Mouse (Mus musculus): ENCODE measurements around the gene Ndufaf2.

Ndufaf2 gene

GRCm38 (mm10) chr13:108077901-108078300 lies 80.5 kb downstream of the Ndufaf2 start:
- DNase-seq = no peak

- DNase-seq = no peak
These were observed 80.9 kb downstream of the Ndufaf2 start for GRCm38 (mm10) chr13:108077476-108077875.

DNA sequence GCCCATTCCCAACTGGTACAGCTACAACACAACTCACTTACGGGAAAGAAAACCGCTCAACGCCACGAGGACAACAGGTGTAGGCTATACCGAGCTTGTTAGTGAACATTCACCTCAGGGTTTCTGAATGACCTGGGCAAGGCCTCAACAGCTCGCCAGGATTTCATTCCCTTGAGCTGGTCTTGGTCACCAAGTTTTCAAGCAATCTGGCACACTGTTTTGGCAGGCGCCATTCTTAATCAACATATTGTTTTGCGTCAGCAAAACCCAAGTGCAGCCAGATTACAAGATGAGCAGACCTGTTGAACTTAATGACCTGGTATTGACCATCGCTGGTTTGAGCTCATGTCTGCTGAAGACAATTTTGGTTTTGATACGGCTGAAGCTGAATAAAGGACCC lies 88.3 kb downstream of the Ndufaf2 start:
- no peak for DNase-seq

GRCm38 (mm10) chr13:108069151-108069550 lies 89.3 kb downstream of the Ndufaf2 start:
- no peak for DNase-seq

DNA sequence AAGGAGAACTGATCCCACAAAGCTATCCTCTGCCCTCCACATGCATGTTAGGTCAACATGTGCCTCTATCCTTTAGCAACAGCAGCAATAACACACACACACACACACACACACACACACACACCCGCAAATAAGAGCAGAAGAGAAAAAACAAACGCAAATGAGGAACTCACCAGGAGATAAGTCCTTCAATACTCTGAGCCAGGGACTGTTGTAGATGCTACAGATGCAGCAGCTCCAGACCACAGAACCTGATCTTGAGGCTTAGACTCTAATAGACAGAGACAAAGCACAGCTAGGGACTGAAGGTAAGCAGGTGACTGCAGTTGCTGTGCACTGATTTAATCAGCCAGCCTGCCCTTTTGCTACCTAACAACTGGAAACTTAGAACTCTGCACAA lies 92.4 kb downstream of the Ndufaf2 start:
- no peak for DNase-seq

- no peak for DNase-seq
These were observed 94.1 kb downstream of the Ndufaf2 start for GRCm38 (mm10) chr13:108064331-108064730.

GRCm38 (mm10) chr13:108063374-108064134 lies 94.9 kb downstream of the Ndufaf2 start:
- no peak for DNase-seq

- DNase-seq = no peak
These were observed 95.5 kb downstream of the Ndufaf2 start for GRCm38 (mm10) chr13:108062900-108063299.

GRCm38 (mm10) chr13:108060936-108061578 lies 97.4 kb downstream of the Ndufaf2 start:
- DNase-seq = no peak

- no peak for DNase-seq
These were observed 98.0 kb downstream of the Ndufaf2 start for GRCm38 (mm10) chr13:108060286-108060885.

DNA sequence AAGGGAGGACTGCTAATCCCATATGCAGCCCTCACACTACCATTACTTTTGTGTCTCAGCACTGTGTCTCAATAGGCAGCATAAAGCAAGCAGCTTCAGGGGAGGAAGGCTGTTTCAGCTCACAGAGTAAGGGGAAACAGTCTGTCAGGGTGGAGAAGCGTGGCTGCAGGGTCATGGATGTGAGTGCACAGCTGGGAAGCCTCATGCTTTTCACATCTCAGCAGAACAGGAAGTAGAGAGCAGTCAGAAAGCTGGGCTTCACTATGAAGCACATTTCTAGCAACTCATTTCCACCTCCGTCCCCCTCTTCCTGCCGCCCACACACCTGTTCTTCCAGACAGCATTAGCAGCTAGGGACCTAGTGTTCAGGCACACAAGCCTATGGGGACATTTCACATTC lies 101.5 kb downstream of the Ndufaf2 start:
- DNase-seq = no peak

- no peak for DNase-seq
These were observed 111.1 kb downstream of the Ndufaf2 start for GRCm38 (mm10) chr13:108047364-108047763.

DNA sequence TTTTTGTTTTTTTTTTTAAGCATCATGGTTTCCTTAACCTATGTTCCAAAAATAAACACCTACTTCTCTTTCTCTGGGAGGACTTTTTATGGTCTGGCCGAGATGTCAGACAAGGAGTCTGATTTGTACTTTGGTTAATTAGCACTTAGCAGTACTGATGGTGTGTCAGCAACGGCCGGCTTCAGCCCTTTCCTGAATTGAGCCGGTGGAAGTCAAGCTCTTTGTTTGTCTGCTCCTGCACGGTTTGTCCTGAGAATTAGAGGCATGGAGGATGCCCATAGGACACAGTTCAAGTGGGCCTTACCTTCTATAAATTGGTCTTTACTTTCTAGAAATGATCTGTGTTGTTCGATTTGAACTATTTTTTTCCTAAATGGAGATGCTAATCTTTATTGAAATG lies 111.5 kb downstream of the Ndufaf2 start:
- no peak for DNase-seq

- DNase-seq = no peak
These were observed 112.4 kb downstream of the Ndufaf2 start for GRCm38 (mm10) chr13:108046071-108046470.

- no peak for DNase-seq
These were observed 112.8 kb downstream of the Ndufaf2 start for GRCm38 (mm10) chr13:108045646-108046045.

DNA sequence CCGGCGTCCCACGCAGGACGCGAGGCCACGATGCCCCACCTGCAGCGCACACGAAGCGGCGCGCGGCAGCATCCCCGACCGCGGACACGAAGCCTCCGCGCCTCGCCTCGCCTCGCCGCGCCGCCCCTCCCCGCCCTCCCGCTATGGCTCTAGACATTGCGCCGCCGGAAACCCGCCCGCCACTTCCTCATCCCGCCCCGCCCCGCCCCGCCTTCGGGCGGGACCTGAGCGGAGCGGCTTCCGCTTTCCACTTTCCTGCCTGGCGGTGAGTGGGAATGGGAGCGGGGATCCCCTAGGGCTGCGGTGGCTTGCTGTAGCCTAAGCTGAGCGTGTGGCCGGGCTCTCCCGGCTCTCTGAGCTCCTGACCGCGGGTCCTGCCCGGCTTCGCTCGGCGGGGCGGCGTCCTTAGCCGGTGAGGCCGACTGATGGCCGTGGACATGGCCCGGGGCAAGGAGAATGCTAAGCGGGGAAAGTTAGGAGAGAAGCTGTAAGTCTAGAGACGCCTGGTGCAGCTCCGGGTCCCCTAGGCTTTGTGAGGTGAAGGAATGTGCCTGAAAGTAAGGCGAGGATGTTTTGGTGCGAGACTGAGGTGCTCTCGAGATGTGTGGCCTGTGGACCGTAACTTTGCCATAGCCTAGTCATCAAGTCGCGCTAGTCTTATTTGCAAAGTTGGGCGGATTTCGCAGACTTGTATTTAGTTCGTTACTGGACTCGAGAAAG lies 114.0 kb downstream of the Ndufaf2 start, which contains the start of gene Smim15:
Gene Smim15, plus strand, starts transcription at position 225 of the 720 bp plus-strand sequence.
- peak; percentile 86 for DNase-seq

DNA sequence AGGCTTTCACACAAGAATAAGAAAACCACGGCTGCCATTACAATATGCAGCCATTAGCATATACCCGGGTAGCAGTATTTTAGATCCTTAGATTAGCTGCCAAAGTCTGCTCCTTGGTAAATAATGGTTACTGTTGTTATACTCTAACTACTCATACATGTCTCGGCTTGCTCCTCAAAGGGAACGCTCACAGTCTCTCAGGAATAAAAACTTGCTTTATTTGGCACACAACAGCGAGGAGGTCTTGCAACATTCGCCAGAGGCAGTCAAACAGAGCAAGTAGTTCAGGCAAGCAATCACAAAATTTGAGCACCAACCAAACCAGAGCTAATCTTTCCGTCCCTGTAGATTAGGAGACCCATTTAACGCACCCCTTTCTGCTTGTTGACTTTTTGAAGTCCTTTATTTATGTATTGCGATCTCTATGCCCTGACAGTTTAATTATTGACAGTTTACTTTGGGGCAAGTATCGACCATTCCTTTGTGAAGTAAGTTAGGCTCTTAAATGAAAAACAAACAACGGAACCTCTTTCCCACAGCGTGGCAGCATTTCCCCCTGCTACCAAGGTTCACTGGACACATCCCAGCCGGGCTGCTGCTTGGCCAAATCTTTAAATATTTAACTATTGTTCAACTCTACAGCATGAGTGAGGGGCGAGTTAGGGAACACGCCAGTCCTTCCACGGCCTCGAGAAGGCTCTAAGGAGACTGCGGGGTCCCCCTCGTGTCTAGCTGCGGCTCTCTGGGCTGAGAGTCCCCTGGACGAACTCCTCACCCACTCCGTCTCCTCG lies 114.8 kb downstream of the Ndufaf2 start:
- DNase-seq = no peak

DNA sequence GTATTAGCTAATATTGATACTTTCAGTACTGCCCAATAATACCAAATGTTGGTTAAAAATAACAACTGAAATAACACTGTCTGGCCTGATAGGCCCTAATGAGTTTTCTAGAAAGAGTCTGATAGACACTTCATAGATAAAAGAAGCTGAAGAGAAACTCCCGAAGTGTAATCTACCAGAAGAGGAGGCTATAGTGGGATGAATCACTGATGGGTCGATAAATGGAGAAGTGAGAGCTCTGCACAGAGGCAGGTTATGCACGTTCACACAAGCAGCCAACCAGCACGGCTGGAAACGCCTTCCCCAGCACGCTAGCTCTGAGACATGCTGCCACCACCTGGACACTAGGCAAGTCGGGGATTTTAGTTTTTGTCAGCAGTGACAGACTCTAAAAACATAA lies 117.1 kb downstream of the Ndufaf2 start:
- DNase-seq = peak; percentile 61

DNA sequence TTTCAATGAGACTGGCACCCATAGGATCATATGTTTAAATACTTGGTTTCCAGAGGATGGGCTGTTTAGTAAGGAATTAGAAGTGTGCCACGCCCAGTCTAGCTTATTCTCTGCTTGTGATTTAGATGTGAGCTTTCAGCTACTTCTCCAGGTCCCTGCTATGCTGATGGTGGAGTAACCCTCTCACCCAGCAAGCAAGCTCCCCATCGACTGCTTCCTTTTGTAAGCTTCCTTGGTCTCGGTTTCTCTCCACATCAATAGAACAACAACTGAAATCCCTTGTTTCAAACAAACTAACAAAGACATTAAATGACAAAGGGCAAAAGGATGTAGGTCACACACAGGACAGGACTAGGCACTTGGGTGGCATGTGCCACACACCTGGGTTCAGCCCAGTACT lies 118.0 kb downstream of the Ndufaf2 start:
- no peak for DNase-seq

GRCm38 (mm10) chr13:108039902-108040301 lies 118.5 kb downstream of the Ndufaf2 start:
- DNase-seq = no peak

DNA sequence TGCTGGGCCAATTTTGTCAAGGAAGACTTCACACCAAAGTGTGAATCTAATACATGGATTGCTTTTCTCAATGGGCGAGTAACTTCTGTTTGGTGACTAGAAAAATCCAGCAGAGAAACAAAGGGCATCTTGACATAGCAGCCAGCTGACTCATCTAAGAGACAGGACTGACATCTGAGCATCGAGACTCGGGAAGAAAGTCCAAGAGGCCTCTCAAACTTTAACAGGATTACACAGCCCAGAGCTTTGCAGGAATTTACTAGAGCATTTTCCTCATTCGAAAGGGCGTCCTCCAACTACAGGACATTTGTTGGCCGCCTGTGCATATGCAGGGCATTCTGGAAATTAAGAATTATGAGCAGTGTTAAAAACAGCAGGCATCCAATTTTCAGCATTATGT lies 119.0 kb downstream of the Ndufaf2 start:
- DNase-seq = no peak

- DNase-seq = no peak
These were observed 125.6 kb downstream of the Ndufaf2 start for GRCm38 (mm10) chr13:108032789-108033188.

DNA sequence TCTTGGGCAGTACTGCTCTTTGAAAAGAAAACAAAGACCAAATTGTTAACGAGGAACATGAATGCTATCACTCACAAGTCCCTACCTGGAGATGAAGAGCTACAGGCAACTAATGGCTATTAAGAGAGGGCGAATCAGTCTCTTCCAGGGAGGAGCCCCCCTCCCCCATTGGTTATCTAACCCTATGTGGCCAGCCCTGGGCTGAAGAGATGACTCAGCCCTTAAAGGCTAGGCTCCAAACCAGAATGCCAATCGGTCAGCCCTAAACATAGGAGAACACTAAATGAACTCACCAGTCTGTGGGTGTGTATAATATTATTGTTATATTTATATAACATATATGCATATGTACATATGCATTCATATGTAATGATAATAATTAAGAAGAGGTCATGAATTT lies 132.6 kb downstream of the Ndufaf2 start:
- DNase-seq = no peak
